ENCODE assay signal across 1 mouse cellular context in the genomic region with DNA sequence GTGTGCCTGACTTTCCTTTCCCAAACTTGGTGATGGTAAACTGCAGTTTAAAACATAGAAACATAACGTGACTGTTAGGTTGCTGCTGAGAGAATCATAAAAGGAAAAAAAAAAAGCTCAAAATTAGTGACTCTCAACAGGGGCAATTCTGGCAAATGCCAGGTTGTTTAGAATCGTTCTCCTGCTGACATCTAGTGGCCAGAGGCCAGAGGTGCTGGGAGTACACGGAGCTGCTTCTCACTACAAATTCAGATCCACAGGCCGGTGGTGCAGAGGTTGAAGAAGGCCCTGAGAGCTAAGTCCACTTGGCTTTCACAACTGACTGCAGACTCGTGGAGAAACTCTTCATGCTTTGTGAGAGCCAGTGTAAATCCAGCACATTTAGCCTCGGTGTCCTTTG.
TF ChIP-seq lines count a peak whose summit lies in the region.

No protein-coding gene starts in this region.

TF ChIP-seq in CH12.LX, 34 proteins besides CTCF, POLR2A, EP300 and RAD21 (continued from another document):
- no peak for TF ChIP-seq JUN (IDR thresholded peaks at IDR 0.05; ENCODE audit: insufficient read depth, low read depth, low read length)
